Comparison of ENCODE assay signal across 24 mouse cellular contexts in genomic region chr8:10004115-10004514, GRCm38 (mm10). TPM values are rescaled to one million over a fixed set of nuclear protein-coding genes. Genes with fewer than 3 reads are reported as not detected.
A peak's percentile ranks its signal among the peaks of the same experiment; 100 is the strongest.
DNase-seq lines count a peak whose midpoint lies in the region; ATAC-seq lines count a peak whose summit lies in the region.
"Had no signal": no experiment of that assay in that cellular context is flagged by ENCODE, and none has a peak within 500 bp of the region (broad histone marks: within the 10 kb centered on the region; RNA-seq: fewer than 3 reads in every experiment).

No protein-coding gene starts in this region.

- H3K9me3 ChIP-seq in midbrain, embryonic 11.5 days (ENCODE audit: control insufficient read depth, low read length) = no peaks in the 10 kb centered on the region
- H3K9me3 ChIP-seq: G1E had no signal

- ATAC-seq in frontal cortex, adult (ENCODE audit: low TSS enrichment) = peak; percentile 71
- ATAC-seq in midbrain, embryonic 11.5 days (ENCODE audit: low FRiP score) = no peak
- ATAC-seq: activated CD4-positive, CD25-positive, alpha-beta regulatory T cell, adult 4 months; CD4-positive, CD25-positive, alpha-beta regulatory T cell, adult 4 months; Patski had no signal

- WGBS in midbrain, embryonic 11.5 days = 79% methylated on average over 7 of the region's 7 CpGs

- no peak overlapping the region for H3K4me2 ChIP-seq in midbrain, embryonic 11.5 days

- H3K4me3 ChIP-seq in midbrain, embryonic 11.5 days (ENCODE audit: low read depth, low read length) = no peak overlapping the region

- H3K4me1 ChIP-seq in midbrain, embryonic 11.5 days (ENCODE audit: control insufficient read depth, insufficient read depth, low read length) = peaks cover 4% of the 10 kb centered on the region

- no peak for DNase-seq in frontal cortex, postnatal 14 days (ENCODE audit: low spot score in 2 of 2)
- DNase-seq in left cerebral cortex, adult 18-20 months (ENCODE audit: low spot score in 2 of 2) = peak; percentile 29
- DNase-seq in left cerebral cortex, postnatal 36 days (ENCODE audit: low spot score in 2 of 2) = no peak
- DNase-seq in right cerebral cortex, adult 18-20 months = peak; percentile 35
- DNase-seq in right cerebral cortex, postnatal 14 days = no peak
- peak; percentile 34 for DNase-seq in brain, adult 2 months (ENCODE audit: low read depth, low spot score)
- DNase-seq in midbrain, embryonic 11.5 days (ENCODE audit: low spot score, missing footprints) = no peak
- DNase-seq: adrenal gland, adult 2 months; adrenal gland, adult 8-10 months; adrenal gland, postnatal 10 days; adrenal gland, postnatal 14 days; adrenal gland, postnatal 25 days; adrenal gland, postnatal 36 days; B cell, adult 2 months; cerebellum, adult 11 months; cerebellum, adult 11-12 months; cerebellum, adult 18-20 months had no signal

- H3K9ac ChIP-seq in midbrain, embryonic 11.5 days (ENCODE audit: low read length) = no peak overlapping the region

- H3K36me3 ChIP-seq in midbrain, embryonic 11.5 days (ENCODE audit: control insufficient read depth, insufficient read depth, low read length) = no peaks in the 10 kb centered on the region
- H3K36me3 ChIP-seq: G1E had no signal

- peaks cover 10% of the 10 kb centered on the region for H3K27me3 ChIP-seq in midbrain, embryonic 11.5 days (ENCODE audit: control insufficient read depth, insufficient read depth, low read length)
- H3K27me3 ChIP-seq: CH12.LX, Patski had no signal

- no peak overlapping the region for H3K27ac ChIP-seq in midbrain, embryonic 11.5 days (ENCODE audit: low read depth, low read length)

- intact Hi-C loops in left cerebral cortex, postnatal 36 days (cut with DNase I) = loop anchor here (2.0 kb wide), 1 partner anchor 27 kb away; the partner anchor contains the start of genes Abhd13 and Lig4

RNA-seq across cellular contexts. Expression of gene Tnfsf13b, which starts 2.2 kb away (rescaled TPM):
- total RNA-seq in left cerebral cortex, adult 18-20 months (2021) = 1 to 10 TPM; 2.8 to 3.7 TPM
- 1 to 10 TPM; 2.7 to 3.1 TPM for total RNA-seq in left cerebral cortex, postnatal 36 days (2021)
- polyA plus RNA-seq in midbrain, embryonic 11.5 days (2014; fragmentation: Nextera tagmentation; extraction: Ambion mirVana) = 0.19 TPM in 2 replicates
- total RNA-seq: MEL had no signal
- polyA plus RNA-seq: G1E had no signal

RNA-seq across cellular contexts. Expression of gene Abhd13, which starts 26.6 kb away (rescaled TPM):
- 10 to 100 TPM; 25.7 to 27.0 TPM for total RNA-seq in left cerebral cortex, adult 18-20 months (2021)
- 10 to 100 TPM; 28.1 to 29.0 TPM for total RNA-seq in left cerebral cortex, postnatal 36 days (2021)
- polyA plus RNA-seq in midbrain, embryonic 11.5 days (2014; fragmentation: Nextera tagmentation; extraction: Ambion mirVana) = 22.8 and 22.9 TPM in 2 replicates

RNA-seq across cellular contexts. Expression of gene Lig4, which starts 26.6 kb away (rescaled TPM):
- total RNA-seq in left cerebral cortex, adult 18-20 months (2021) = 10 to 100 TPM; 11.6 to 11.9 TPM
- total RNA-seq in left cerebral cortex, postnatal 36 days (2021) = 1 to 10 TPM; 9.9 to 10.0 TPM
- polyA plus RNA-seq in midbrain, embryonic 11.5 days (2014; fragmentation: Nextera tagmentation; extraction: Ambion mirVana) = 10.3 and 11.2 TPM in 2 replicates

Comparison
In these comparisons a context has a peak if more than half of its experiments do, and no peak if none do; other contexts are left out.
1. DNase-seq: peak in left cerebral cortex, adult 18-20 months (2 of 2), right cerebral cortex, adult 18-20 months (single experiment) and brain, adult 2 months (single experiment); none in frontal cortex, postnatal 14 days (0 of 2), left cerebral cortex, postnatal 36 days (0 of 2), right cerebral cortex, postnatal 14 days (single experiment) and midbrain, embryonic 11.5 days (single experiment).